Mouse (Mus musculus) frontal cortex, postnatal 14 days (tissue): ENCODE results near the gene Col24a1.

ENCODE experiments used
- DNase-seq, 2 experiments: peaks; one replicate each; pipeline ENCODE4 v3.0.0; 2022; ENCODE audit warnings: low spot score in 2 of 2

Gene Col24a1

GRCm38 (mm10) chr3:145292337-145293134 lies at the start of gene Col24a1:
Col24a1 (plus strand) TSS chr3:145292472.
- DNase-seq, result peak in 1 of 2 experiments; percentile 10

DNA sequence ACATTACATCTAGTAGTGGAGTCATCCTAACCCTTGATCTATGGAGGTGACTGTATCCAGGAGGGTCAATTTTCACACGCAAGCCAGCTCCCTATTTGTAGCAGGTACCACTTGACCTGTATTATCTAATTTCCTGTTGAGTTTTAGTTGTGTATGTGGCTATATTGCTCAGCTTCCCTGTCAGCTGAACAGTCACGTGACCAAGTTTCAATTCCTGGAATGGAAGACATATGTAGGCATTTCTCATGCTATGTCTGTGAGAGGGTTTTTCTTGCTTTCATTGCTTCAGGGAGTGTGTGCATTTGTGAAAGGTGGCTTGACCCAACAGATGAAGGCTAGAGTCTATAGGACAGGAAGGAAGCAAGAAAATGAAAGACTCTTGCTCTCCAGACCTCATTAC lies 44.2 kb upstream of the Col24a1 start:
- no peak for DNase-seq

- no peak for DNase-seq
These were observed 39.2 kb upstream of the Col24a1 start for GRCm38 (mm10) chr3:145253066-145253465.

- DNase-seq, result no peak
These were observed 37.4 kb upstream of the Col24a1 start for GRCm38 (mm10) chr3:145254764-145255396.

- no peak for DNase-seq
These were observed 35.6 kb upstream of the Col24a1 start for GRCm38 (mm10) chr3:145256647-145257046.

- DNase-seq, result no peak
These were observed 32.6 kb upstream of the Col24a1 start for GRCm38 (mm10) chr3:145259678-145260077.

DNA sequence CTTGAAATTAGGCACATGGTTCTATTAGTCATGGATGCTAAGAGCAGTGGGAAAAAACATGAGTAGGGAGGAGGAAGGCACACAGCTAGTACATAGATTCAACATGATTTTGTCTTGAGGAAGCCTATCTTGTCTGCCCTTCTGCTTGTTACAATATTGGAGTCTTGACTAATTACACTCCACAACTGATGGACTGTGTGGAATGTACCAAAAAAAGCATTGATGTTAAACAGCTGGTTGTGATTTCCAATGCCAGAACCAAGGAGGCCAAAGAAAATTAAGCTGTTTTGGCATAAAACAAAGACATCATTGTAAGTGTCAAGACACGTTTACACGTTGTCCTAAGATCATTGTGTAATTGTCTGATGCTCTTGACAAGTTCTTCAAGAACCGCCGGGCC lies 29.1 kb upstream of the Col24a1 start:
- DNase-seq, result no peak

DNA sequence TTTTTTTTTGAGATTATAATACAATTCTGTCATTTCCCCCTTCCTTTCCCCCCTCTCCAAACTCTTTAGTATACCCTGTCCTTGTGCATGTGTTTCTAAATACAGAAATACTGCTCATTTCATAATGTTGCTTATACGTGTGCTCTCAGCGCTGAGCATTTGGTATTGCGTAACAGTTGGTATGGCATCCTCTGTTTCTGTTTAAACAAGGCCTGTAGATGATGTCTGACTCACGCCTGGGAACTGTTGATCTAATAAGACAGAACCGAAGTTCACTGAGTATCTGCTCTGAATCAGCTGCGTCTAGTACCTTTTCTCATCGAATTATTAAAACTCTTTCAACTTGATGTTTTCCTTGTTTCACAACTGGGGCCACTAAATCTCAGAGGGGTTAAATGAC lies 24.2 kb upstream of the Col24a1 start:
- no peak for DNase-seq

DNA sequence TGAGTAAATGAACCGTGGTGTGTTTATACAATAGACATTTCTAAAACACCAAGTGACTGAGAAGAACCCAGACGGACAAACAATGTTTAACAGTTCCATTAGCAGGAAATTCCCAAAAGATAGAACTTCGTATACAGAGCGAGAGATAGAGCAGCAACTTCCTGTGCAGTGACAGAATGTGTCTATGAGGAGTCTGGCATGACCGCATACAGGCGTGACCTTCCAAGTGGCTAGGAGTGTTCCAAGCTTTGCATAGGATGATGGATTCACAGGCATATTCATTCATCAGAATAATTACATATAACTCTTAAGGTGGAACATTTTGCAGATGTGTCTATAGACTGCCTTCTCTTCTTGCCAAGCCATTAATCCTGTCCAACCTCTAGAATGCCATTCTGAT lies 18.1 kb upstream of the Col24a1 start:
- no peak for DNase-seq

GRCm38 (mm10) chr3:145293207-145293606 lies 935 bp downstream of the Col24a1 start:
- DNase-seq, result no peak

DNA sequence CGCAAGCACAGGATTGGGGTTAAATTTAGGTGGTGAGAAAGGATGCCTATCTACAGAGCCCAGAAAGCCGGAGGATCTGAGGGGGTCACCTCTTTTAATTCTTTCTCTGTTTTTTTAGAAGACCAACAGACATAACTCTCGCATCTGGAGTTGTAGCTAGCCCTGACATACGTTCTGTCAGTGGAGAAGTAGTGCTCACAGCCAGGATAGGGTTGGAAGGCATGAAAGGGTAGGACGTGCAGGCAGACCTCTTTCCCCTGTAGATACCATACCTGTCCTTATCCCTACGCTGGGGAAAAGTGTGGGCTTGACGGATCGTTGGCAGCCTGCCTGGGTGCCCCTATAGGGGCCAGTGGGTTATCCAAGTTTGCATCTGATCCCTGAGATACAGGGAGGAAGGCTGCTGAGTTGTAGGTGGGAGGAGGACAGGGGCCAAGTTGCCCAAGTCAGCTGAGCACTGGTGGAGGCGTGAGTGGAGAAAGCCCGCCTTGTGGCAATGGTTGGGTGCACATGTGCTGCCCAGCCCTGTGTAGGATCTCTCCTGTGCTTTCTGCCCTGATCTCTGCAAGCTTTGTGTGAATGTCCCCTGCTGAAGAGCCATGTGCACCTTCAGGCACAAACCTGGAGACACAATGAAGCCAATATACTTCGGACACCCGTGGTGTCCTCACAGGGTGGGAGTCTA lies 1.5 kb downstream of the Col24a1 start:
- DNase-seq, result no peak

DNA sequence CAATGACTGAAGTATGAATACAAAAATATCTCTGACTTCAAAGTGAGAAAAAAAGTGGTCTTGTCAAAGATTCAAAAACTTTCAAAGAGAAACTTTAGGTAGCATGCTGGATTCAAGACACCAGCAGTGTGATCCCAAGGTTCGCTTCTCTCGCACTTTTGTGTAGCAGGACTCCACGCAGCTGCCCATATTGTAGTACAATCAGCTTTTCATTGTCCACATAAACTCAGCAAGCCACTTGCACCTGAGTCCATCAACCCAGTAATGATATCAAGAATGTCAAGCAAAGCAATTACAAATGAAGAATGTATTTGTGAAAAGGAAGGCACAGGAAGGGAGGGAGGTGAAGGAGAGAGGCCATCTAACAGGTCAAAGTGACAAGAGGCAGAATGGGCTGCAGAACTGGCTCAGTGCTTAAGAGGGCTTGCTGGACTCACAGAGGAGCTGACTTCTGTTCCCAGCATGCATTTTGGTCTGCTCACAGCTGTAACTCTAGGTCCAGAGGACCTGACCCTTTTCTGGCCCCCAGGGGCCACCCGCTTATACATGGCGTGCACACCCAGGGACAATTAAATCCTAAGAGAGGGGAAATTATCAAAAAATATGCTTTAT lies 7.8 kb downstream of the Col24a1 start:
- no peak for DNase-seq

GRCm38 (mm10) chr3:145305311-145305710 lies 13.0 kb downstream of the Col24a1 start:
- no peak for DNase-seq

- no peak for DNase-seq
These were observed 14.9 kb downstream of the Col24a1 start for GRCm38 (mm10) chr3:145307209-145307608.

DNA sequence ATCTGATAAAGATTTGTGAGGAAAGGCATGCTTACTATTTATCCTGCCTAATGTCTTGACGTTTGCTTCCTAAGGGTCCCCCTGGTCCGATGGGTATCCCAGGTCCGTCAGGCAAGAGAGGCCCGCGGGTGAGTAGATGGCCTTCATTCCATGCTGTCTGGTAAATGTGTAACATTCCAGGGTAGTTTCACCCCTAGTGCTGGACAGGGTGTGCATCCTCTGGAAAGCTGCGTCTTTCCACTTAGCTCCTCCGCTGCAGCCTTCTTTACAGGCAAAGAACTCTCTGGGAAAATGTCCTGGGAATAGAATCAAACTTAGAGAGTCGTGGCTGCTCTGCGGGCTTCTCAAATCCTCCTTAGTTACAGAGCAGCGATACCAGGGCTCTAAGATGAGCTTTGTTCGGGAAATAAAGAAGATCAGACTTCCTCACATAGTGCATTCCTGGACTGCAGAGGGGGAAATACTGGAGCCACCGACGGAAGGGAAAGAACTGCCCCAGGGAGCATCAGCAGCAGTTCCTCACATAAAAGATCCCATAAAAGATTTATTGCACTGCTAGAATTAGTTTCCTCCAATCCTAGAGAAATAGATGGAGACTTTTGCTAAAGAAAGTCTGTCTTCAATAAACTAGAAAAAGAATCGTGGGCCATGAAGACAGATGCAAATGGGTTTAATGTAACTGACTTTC lies 28.5 kb downstream of the Col24a1 start:
- no peak for DNase-seq

DNA sequence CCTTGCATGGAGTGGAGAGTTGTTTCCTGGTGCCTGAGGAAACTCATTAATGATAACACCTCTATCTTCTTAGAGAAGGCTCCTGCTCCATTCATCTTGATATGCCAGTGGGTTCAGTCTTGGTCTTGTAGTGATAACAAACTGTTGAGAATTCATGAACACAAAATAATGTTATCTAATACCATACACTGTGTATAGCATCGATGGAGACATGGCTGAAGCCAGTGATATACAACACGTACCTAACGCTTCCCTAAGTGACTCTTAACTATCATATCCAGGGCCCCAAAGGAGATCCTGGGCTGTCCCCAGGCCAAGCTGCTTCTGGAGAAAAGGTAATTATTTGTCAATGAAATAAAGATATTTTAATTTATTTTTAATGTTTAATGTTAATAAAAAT lies 33.1 kb downstream of the Col24a1 start:
- no peak for DNase-seq

DNA sequence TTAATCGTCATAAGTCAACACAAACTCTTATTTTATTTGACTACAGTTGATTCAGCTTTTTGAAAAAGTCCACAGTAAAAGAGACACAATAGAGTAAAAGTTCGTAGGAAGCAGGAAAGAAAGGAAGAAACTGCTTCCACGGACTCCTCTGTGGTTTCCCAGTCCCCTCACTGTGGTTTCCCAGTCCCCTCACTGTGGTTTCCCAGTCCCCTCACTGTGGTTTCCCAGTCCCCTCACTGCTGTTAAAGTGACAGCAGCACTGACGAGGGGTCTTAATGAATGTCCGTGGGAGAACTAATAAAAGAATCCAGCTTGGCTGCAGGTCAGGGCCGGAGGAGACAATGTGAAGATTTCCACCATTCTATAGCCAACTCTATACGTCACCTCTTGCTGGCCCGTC lies 39.4 kb downstream of the Col24a1 start:
- DNase-seq, result no peak

- no peak for DNase-seq
These were observed 41.8 kb downstream of the Col24a1 start for GRCm38 (mm10) chr3:145334046-145334445.

- no peak for DNase-seq
These were observed 44.9 kb downstream of the Col24a1 start for GRCm38 (mm10) chr3:145337161-145337560.

- DNase-seq, result no peak
These were observed 47.7 kb downstream of the Col24a1 start for GRCm38 (mm10) chr3:145339851-145340499.

GRCm38 (mm10) chr3:145348690-145349089 lies 56.4 kb downstream of the Col24a1 start:
- DNase-seq, result no peak
